Mouse (Mus musculus) testis, adult 2 months (tissue): ENCODE data around the gene Mmp14.
A peak's percentile ranks its signal among the peaks of the same experiment; 100 is the strongest.

Experiments used
- CTCF ChIP-seq: fragments of 200-500 bp; IDR thresholded peaks from 2 replicates; pipeline ENCODE4 v1.5.1; 2012; ENCODE audit warnings: low read depth, mild to moderate bottlenecking, inconsistent platforms, low read length, moderate library complexity; ENCODE audit not compliant: control insufficient read depth, insufficient read depth, insufficient replicate concordance
- POLR2A ChIP-seq: fragments of 200-500 bp; IDR thresholded peaks from 2 replicates; pipeline ENCODE4 v1.6.1; 2012; ENCODE audit warnings: low read depth, mild to moderate bottlenecking, inconsistent platforms, low read length, moderate library complexity; ENCODE audit not compliant: control insufficient read depth

DNA sequence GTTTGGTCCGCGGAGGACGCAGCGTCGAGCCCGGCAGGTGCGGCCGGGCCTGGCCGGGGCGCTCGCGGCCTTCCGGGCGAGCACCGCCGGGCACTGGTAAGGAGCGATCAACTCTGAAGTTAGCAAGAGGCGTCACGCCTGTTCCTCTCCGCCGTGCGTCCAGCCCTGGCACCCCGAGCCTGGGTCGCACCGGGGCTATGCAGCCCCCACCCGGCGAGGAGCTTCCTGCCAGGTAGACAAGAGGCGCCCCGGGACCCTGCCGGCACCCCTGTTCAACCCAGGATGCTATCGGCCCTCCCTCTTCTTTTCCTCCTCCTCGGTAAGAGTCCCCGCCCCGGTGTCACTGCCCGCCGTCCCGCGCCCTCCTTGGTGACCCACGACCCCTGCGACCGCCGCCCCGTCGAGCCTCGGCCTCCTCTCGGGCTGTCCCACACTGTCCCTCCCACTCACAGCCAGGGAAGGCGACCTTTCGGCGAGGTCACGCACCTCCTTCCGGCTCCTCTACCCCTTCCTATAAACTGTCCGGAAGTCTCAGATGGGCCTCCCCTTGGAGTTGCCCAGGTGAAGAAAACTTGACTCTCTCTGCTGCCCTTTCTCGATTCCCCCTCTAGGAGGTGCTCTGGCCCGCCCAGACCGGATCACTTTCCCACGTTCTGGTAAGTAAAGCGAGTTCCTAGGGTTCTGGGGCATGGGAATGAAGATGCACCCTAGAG, 33.0 kb downstream of the Mmp14 start:
- TF ChIP-seq CTCF (peak; percentile 46; the same call in 1 of the 2 replicates), POLR2A (no peak; the same call in 1 of the 2 replicates)
